Mouse (Mus musculus): Measurements from ENCODE around the gene Ankrd33. TPM values are rescaled to one million over a fixed set of nuclear protein-coding genes. Genes with fewer than 3 reads are reported as not detected.

The Ankrd33 gene
- not detected for polyA plus RNA-seq (2017; shearing (Covaris generic))

GRCm38 (mm10) chr15:101115511-101116110 lies at the start of gene Ankrd33:
Ankrd33 (plus strand) TSS chr15:101115755.

DNA sequence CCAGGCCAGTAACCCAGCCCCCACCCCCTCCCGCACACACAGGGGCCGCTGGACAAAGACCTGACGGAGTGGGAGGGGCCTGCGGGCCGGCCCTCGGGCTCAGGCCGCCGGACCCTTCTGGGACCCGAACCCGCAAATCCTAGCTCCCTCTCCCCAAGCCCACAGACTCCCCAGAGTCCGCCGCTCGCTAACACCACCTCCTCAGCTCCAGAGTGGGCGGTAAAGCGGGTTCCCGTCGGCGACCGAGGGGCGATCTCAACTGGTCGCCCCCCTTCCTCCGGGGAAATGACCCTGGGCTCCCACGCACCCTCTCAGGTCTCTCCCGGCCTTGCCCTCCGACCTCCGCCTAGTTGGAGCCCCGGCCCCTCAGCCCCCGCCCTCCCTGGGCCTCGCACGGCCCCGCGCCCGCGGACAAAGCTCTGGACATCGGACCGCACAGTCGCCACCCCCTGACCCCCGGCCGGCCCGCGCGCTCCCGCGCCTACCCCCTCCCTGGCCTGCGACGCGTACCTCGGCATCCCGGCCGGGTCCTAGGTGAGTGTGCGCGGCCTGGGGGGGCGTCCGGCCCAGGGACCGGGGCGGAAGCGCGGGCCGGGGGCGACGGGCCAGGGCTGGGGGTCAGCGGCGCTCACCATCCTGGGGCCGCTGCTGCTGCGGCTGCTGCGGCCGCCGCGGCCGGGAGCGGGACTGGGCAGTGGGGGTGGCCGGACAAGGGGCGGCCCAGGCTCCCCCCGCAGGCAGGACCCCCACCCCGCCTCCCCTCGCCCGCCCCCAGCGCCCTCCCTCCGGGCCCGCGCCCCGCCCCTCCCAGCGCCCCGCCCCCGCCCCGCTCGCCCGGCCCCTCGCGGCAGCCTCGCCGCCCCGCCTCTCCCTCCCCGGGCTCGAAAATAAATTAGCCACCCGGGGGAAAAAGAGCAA lies 37.5 kb upstream of the Ankrd33 start, which contains the start of gene Fignl2:
Gene Fignl2 (minus strand): TSS at position 755 of the 918 bp plus-strand sequence.

DNA sequence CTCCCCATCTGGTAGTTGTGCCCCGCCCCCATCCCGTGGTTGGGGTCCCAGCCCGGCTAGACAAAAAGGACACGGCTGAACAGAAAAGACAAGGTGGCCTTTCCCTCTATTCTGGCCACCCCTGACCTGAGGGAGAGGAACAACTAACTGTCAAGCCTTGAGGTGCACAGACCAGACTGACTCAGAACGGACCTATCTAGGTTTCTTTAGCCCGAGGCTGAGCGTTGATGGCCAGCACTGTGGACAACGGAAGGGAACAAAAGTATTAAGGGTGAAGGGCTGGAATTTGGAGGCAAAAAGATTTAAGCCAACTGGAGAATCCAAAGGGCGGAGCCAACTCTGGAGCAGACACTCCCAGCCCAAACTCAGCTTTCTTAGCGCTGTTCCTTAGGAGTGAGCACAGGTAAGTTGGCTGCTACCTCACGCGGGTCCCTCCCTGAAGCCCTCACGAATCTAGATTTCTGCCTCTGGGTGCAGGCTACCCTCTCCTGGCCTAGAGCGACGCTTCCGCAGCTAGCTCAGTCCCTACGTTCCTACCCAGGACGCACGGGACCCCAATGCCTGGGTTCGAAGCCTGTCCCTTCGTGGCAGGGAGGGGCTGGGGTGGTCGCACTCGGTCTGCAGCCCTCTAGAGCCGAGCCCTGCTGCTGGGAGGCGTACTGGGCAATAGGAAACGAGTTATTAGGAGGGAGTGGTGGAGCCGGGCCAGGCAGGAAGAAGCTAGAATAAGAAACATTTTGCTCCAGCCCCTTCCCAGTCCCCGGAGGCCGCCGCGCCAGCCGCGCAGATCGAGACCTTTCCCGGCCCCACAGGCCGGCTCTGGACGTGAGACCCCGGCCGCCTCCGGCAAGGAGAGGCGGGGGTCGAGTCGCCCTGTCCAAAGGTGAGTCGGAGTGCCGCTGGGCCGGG lies 12.9 kb downstream of the Ankrd33 start, which contains the start of gene Acvrl1:
Gene Acvrl1 (plus strand): TSS at position 342 of the 909 bp plus-strand sequence.

Other genes starting within 250 kb of the Ankrd33 start
- gene Scn8a, start 245.9 kb upstream of the Ankrd33 start, polyA plus RNA-seq (2017; shearing (Covaris generic)), result not detected
- not detected for gene Gm47841, start 68.4 kb upstream of the Ankrd33 start, polyA plus RNA-seq (2017; shearing (Covaris generic))
- not detected for gene Fignl2, start 37.2 kb upstream of the Ankrd33 start, polyA plus RNA-seq (2017; shearing (Covaris generic))
- gene Acvrl1, start 12.8 kb downstream of the Ankrd33 start, polyA plus RNA-seq (2017; shearing (Covaris generic)), result 10.1 TPM
- 2.9 TPM for gene Acvr1b, start 58.3 kb downstream of the Ankrd33 start, polyA plus RNA-seq (2017; shearing (Covaris generic))
- gene Grasp, start 108.4 kb downstream of the Ankrd33 start, polyA plus RNA-seq (2017; shearing (Covaris generic)), result 0.26 TPM
- 116 TPM for gene Nr4a1, start 138.5 kb downstream of the Ankrd33 start, polyA plus RNA-seq (2017; shearing (Covaris generic))
- gene Atg101, start 168.5 kb downstream of the Ankrd33 start, polyA plus RNA-seq (2017; shearing (Covaris generic)), result 96.9 TPM
- 0.40 TPM for gene 6030408B16Rik, start 177.5 kb downstream of the Ankrd33 start, polyA plus RNA-seq (2017; shearing (Covaris generic))